ENCODE assay signal across 35 mouse cellular contexts in genomic region chr3:129442756-129443155, GRCm38 (mm10).
"Had no signal": no experiment of that assay in that cellular context is flagged by ENCODE, and none has a peak within 500 bp of the region (broad histone marks: within the 10 kb centered on the region; RNA-seq: fewer than 3 reads in every experiment).

No protein-coding gene starts in this region.

- H3K27ac ChIP-seq: heart, adult 2 months; heart, embryonic 10.5 days; heart, embryonic 13.5 days; heart, embryonic 15.5 days; hindbrain, embryonic 10.5 days; hindbrain, embryonic 12.5 days; hindbrain, embryonic 13.5 days; hindbrain, embryonic 14.5 days; hindbrain, embryonic 15.5 days; hindbrain, postnatal 0 days; intestine, embryonic 15.5 days; kidney, embryonic 15.5 days; kidney, postnatal 0 days; layer of hippocampus, adult 2 months had no signal

- DNase-seq: heart, adult 2 months; heart, postnatal 10 days; heart, postnatal 14 days; heart, postnatal 36 days; heart, postnatal 4 days; kidney, adult 11 months; kidney, adult 18-20 months; kidney, adult 2 months; kidney, adult 8-10 months; kidney, adult 9 months; kidney, postnatal 10 days; kidney, postnatal 14 days; kidney, postnatal 25 days; kidney, postnatal 36 days; kidney, postnatal 4 days; layer of hippocampus, adult 9-11 months; layer of hippocampus, postnatal 36 days had no signal

- H3K27me3 ChIP-seq: heart, embryonic 13.5 days; heart, embryonic 15.5 days; hindbrain, embryonic 12.5 days; hindbrain, embryonic 13.5 days; hindbrain, embryonic 15.5 days; intestine, embryonic 15.5 days; kidney, embryonic 15.5 days had no signal

- H3K4me2 ChIP-seq: heart, embryonic 11.5 days; heart, embryonic 13.5 days; heart, embryonic 15.5 days; hindbrain, embryonic 12.5 days; hindbrain, embryonic 13.5 days; hindbrain, embryonic 14.5 days; hindbrain, embryonic 15.5 days; intestine, embryonic 15.5 days; kidney, embryonic 15.5 days had no signal

- H3K9me3 ChIP-seq: heart, embryonic 10.5 days; heart, embryonic 13.5 days; heart, embryonic 15.5 days; hindbrain, embryonic 10.5 days; hindbrain, embryonic 12.5 days; hindbrain, embryonic 13.5 days; hindbrain, embryonic 15.5 days; intestine, embryonic 15.5 days; kidney, embryonic 15.5 days had no signal

- H3K36me3 ChIP-seq: heart, embryonic 10.5 days; heart, embryonic 13.5 days; heart, embryonic 15.5 days; hindbrain, embryonic 10.5 days; hindbrain, embryonic 12.5 days; hindbrain, embryonic 13.5 days; hindbrain, embryonic 15.5 days; intestine, embryonic 15.5 days; kidney, embryonic 15.5 days had no signal

- H3K9ac ChIP-seq: heart, embryonic 13.5 days; heart, embryonic 15.5 days; hindbrain, embryonic 12.5 days; hindbrain, embryonic 13.5 days; hindbrain, embryonic 14.5 days; hindbrain, embryonic 15.5 days; intestine, embryonic 15.5 days; kidney, embryonic 15.5 days had no signal

- H3K4me1 ChIP-seq: heart, embryonic 10.5 days; heart, embryonic 13.5 days; heart, embryonic 15.5 days; hindbrain, embryonic 10.5 days; hindbrain, embryonic 12.5 days; hindbrain, embryonic 13.5 days; hindbrain, embryonic 15.5 days; intestine, embryonic 15.5 days; kidney, embryonic 15.5 days had no signal

- ATAC-seq: hindbrain, embryonic 16.5 days; hindbrain, postnatal 0 days; inflammation-experienced regulatory T-cells, adult 6 months; intestine, embryonic 15.5 days; intestine, embryonic 16.5 days; intestine, postnatal 0 days had no signal

- H3K4me3 ChIP-seq: heart, adult 2 months; heart, embryonic 10.5 days; heart, embryonic 13.5 days; heart, embryonic 15.5 days; hindbrain, embryonic 10.5 days; hindbrain, embryonic 12.5 days; hindbrain, embryonic 13.5 days; hindbrain, embryonic 15.5 days; intestine, embryonic 15.5 days; kidney, embryonic 15.5 days; layer of hippocampus, adult 2 months had no signal
